Mouse (Mus musculus) midbrain, embryonic 11.5 days (tissue): Measurements from ENCODE around the gene Ehmt2. TPM values are rescaled to one million over a fixed set of nuclear protein-coding genes. Genes with fewer than 3 reads are reported as not detected.

Source experiments
- ATAC-seq: fragments of 200-750 bp; cut with Nextera tagmentation; 2 replicates; pipeline ENCODE4 v1.8.0; 2017; ENCODE audit warnings: moderate TSS enrichment, moderate library complexity; ENCODE audit not compliant: low FRiP score
- DNase-seq: peaks from one replicate; pipeline ENCODE4 v3.0.0; 2015; ENCODE audit warnings: low spot score; ENCODE audit errors: missing footprints
- H3K27ac ChIP-seq: fragments of 300-500 bp; sonication (generic); 2 replicates; pipeline ENCODE4 v1.5.1; 2014; ENCODE audit warnings: low read depth, low read length
- H3K27me3 ChIP-seq: fragments of 300-500 bp; sonication (generic); 2 replicates; pipeline ENCODE4 v1.6.1; 2014; ENCODE audit warnings: mild to moderate bottlenecking, low read length, moderate library complexity, mixed read lengths; ENCODE audit not compliant: control insufficient read depth, insufficient read depth
- H3K36me3 ChIP-seq: fragments of 300-500 bp; sonication (generic); 2 replicates; pipeline ENCODE4 v1.6.1; 2014; ENCODE audit warnings: mild to moderate bottlenecking, low read length, moderate library complexity, mixed read lengths; ENCODE audit not compliant: control insufficient read depth, insufficient read depth
- H3K4me1 ChIP-seq: fragments of 300-500 bp; sonication (generic); 2 replicates; pipeline ENCODE4 v1.6.1; 2014; ENCODE audit warnings: low read length; ENCODE audit not compliant: control insufficient read depth, insufficient read depth
- H3K4me2 ChIP-seq: fragments of 300-500 bp; sonication (generic); 2 replicates; pipeline ENCODE4 v1.6.1; 2014; ENCODE audit warnings: mild to moderate bottlenecking, moderate library complexity
- H3K4me3 ChIP-seq: fragments of 300-500 bp; sonication (generic); 2 replicates; pipeline ENCODE4 v1.5.1; 2014; ENCODE audit warnings: low read depth, low read length
- H3K9ac ChIP-seq: fragments of 300-500 bp; sonication (generic); 2 replicates; pipeline ENCODE4 v1.6.1; 2014; ENCODE audit warnings: low read length
- H3K9me3 ChIP-seq: fragments of 300-500 bp; sonication (generic); 2 replicates; pipeline ENCODE4 v1.6.1; 2016; ENCODE audit warnings: low read length; ENCODE audit not compliant: control insufficient read depth
- WGBS: fragments of 180-500 bp; shearing (Covaris S2); extraction: QIAGEN DNeasy Blood & Tissue Kit; methylation state at CpG from one replicate; pipeline ENCODE4 v1.1.7; 2014; 5-methylcytosine and 5-hydroxymethylcytosine counted together
- polyA plus RNA-seq: library from polyadenylated mRNA; unstranded; fragments of >200 nt; fragmentation: Nextera tagmentation; extraction: Ambion mirVana; gene quantifications from 2 replicates; pipeline ENCODE4 v1.2.1, GENCODE M21; 2014

Gene Ehmt2
- polyA plus RNA-seq, 1 experiment from 2014 or later = 60.5 TPM

DNA sequence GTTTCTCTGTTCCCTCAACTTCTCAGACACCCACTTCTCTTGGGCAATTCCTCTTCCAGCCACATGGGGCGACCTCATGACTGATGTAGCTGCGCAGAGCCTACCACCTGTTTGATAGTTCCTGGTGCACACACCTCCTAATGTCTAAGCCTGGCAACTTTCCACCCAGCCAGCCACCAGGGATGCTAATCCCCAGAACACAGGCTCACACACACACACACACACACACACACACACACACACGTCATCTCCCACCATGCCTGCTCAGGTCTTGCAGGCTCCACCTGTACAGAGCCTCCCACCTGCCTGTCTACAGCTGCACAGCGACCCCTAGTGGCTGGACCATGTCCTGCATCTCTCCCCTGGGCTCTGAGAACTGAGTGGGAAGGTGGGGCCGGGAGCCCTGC lies 13.7 kb downstream of the Ehmt2 start:
- Histone ChIP-seq H3K27ac (no peak overlapping the region), H3K9me3 (no peaks in the 10 kb centered on the region), H3K4me3 (no peak overlapping the region), H3K9ac (no peak overlapping the region), H3K4me2 (no peak overlapping the region), H3K27me3 (no peaks in the 10 kb centered on the region), H3K4me1 (no peaks in the 10 kb centered on the region; the same call in 1 of the 2 replicates), H3K36me3 (peaks cover 40% of the 10 kb centered on the region)
- DNase-seq (peak; percentile 97), ATAC-seq (peak; percentile 47)
- 46% methylated on average over 5 of the region's 5 CpGs for WGBS

DNA sequence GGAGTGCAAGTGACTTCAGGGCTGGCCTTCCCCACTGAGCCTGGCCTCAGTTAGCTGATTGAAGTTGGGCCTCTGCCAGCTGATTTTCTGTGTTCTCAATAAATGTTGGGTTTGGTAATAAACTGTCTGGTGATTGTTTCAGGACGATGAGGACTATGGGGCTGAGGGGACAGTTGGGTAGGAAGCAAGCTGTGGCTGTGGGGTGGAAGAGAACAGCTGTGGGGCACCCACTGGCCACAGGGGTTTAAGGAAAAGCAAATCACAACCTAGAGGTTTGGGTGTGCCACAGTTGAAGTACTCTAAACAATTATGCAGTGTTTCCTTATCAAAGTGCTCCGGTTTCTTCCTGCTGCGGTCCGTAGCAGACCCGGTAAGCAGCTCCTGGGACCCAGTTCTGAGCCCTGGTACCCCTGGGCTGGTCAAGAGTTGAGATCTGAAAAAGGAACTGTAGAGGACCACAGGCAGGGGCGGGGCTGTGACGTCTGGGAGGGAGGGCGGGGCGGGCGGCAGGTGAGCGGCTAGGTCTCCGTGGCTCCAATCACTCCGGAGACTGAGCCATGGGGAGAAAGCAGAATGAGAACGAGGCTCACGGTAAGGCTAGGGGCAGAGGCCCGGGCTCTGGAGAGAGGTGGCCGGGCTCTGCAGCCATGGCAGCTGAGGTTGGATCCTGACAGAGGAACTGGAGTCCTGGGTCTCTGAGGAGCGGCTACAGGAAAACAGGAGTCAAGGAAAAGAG lies 15.8 kb downstream of the Ehmt2 start, which contains the start of gene Slc44a4:
Gene Slc44a4, plus strand, starts transcription at position 537 of the 736 bp plus-strand sequence.
- no peaks in the 10 kb centered on the region for H3K9me3 ChIP-seq
- H3K36me3 ChIP-seq = peaks cover 24% of the 10 kb centered on the region
- H3K27ac ChIP-seq = no peak within 1 kb of the TSS
- no peak for DNase-seq
- H3K4me3 ChIP-seq = no peak within 1 kb of the TSS
- no peak within 1 kb of the TSS for H3K9ac ChIP-seq
- WGBS = 38% methylated on average over 18 of the region's 18 CpGs
- no peaks in the 10 kb centered on the region; the same call in 1 of the 2 replicates for H3K4me1 ChIP-seq
- no peaks in the 10 kb centered on the region for H3K27me3 ChIP-seq
- no peak for ATAC-seq
- no peak within 1 kb of the TSS for H3K4me2 ChIP-seq

DNA sequence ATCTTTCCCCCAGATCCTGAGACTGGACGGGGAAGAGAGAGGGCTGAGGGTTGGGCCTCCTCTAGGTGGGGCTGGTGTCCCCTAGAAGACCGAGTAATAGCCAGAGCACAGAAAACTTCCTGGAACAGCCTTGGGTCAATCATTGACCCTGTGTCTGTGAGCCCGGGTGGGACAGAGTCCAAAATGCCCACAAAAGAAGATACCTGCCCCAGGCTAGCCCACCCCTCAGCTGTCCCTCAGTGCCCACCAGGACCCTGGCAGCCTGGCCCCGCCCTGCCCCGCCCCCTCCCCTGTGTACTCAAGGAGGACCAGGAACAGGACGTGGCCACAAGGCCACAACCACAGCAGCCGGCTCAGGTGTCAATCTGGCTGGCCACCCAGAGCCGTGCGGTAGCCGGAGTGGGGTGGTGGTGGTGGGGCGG lies 17.2 kb downstream of the Ehmt2 start:
- Histone ChIP-seq H3K9ac (no peak overlapping the region), H3K27ac (no peak overlapping the region), H3K4me3 (no peak overlapping the region), H3K36me3 (peaks cover 18% of the 10 kb centered on the region), H3K4me2 (no peak overlapping the region), H3K9me3 (no peaks in the 10 kb centered on the region), H3K4me1 (no peaks in the 10 kb centered on the region; the same call in 1 of the 2 replicates), H3K27me3 (no peaks in the 10 kb centered on the region)
- ATAC-seq = 0 out of 2 replicates have a peak, but pooled peaks have one; percentile 53
- no peak for DNase-seq
- WGBS = 26% methylated on average over 11 of the region's 11 CpGs

DNA sequence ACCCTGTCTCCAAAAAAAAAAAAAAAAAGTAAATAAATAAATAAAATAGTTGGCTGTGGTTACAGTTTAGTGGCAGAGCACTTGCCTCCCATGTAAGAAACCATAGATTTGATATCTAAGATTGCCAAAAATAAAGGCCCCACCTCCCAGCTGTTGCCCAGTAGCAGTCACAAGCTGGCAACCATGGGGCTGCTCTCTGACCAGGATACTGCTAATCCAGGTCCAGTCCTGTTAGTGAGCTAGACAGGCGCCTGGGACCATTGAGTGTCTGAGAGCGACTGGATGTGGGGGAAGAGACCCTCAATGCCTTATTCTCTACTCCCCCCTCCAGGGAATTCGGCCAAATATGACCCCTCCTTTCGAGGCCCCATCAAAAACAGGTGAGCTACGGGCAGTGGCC lies 18.0 kb downstream of the Ehmt2 start:
- Histone ChIP-seq H3K4me2 (no peak overlapping the region), H3K27me3 (no peaks in the 10 kb centered on the region), H3K4me3 (no peak overlapping the region), H3K9me3 (no peaks in the 10 kb centered on the region), H3K9ac (no peak overlapping the region), H3K36me3 (peaks cover 11% of the 10 kb centered on the region), H3K27ac (no peak overlapping the region), H3K4me1 (no peaks in the 10 kb centered on the region; the same call in 1 of the 2 replicates)
- 81% methylated on average over 5 of the region's 5 CpGs for WGBS
- DNase-seq (peak; percentile 17), ATAC-seq (no peak)

DNA sequence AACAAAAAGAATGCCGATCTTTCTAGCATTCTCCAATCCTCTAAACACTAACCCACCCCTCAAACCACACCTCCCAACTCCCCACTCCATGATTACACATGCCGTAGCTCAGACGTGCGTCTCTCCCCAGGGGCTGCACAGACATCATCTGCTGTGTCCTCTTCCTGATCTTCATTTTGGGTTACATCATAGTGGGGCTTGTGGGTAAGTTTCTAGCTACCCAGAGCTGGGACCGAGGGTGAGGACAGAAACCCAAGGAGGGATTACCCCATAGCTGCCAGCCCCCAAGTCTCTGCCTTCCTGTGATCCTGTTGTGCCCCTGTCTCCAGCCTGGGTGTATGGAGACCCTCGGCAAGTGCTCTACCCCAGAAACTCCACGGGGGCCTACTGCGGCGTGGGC lies 18.9 kb downstream of the Ehmt2 start:
- ATAC-seq (no peak), DNase-seq (peak; percentile 23)
- WGBS = 81% methylated on average over 9 of the region's 9 CpGs
- peaks cover 11% of the 10 kb centered on the region for H3K36me3 ChIP-seq
- H3K4me2 ChIP-seq = no peak overlapping the region
- H3K4me3 ChIP-seq = no peak overlapping the region
- no peak overlapping the region for H3K27ac ChIP-seq
- no peaks in the 10 kb centered on the region; the same call in 1 of the 2 replicates for H3K4me1 ChIP-seq
- H3K27me3 ChIP-seq = no peaks in the 10 kb centered on the region
- H3K9ac ChIP-seq = no peak overlapping the region
- no peaks in the 10 kb centered on the region for H3K9me3 ChIP-seq

DNA sequence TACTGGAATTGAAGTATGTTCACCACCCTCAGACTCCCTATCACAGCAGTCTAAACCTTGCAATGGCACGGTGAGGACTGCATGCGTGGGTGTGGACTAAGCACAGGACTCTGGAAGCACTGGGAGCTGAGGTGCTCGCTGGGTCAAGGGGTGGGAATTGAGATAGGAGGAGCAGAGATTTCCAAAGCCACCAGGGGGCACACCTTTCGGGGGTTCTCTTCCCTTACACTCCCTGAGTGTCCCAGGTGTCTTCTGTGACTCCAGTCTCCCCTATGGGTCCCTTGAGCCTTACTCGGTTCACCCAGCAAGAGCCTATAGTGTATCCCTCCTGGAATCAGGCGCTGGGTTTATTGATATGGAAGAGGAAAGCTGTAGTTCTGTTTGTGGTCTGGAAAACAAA lies 24.7 kb downstream of the Ehmt2 start:
- Histone ChIP-seq H3K4me1 (no peaks in the 10 kb centered on the region), H3K27me3 (no peaks in the 10 kb centered on the region), H3K27ac (no peak overlapping the region), H3K4me2 (no peak overlapping the region), H3K9ac (no peak overlapping the region), H3K9me3 (no peaks in the 10 kb centered on the region), H3K4me3 (no peak overlapping the region), H3K36me3 (no peaks in the 10 kb centered on the region)
- no peak for ATAC-seq
- DNase-seq = peak; percentile 65
- WGBS = 55% methylated on average over 6 of the region's 6 CpGs

DNA sequence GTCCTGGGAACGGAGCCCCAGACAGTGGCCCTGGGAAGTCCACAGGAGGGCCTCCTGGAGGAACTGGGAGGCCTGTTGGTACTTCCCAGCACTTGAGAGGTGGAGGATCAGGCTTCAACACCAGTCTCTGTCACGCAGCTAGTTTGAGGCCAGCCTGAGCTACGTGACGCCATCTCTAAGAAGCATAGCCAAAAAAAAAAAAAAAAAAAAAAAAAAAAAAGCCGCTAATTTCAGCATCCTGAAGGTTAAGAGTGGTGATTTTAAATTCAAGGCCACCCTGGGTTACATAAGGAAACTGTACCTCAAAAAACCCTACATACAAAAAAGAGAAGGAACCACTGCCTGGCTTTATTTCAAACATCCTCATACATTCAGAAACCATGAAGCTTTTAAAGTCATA lies 26.0 kb downstream of the Ehmt2 start:
- Histone ChIP-seq H3K27ac (no peak overlapping the region), H3K9ac (no peak overlapping the region), H3K36me3 (no peaks in the 10 kb centered on the region), H3K4me1 (no peaks in the 10 kb centered on the region), H3K4me3 (no peak overlapping the region), H3K27me3 (no peaks in the 10 kb centered on the region), H3K4me2 (no peak overlapping the region), H3K9me3 (no peaks in the 10 kb centered on the region)
- ATAC-seq (no peak), DNase-seq (peak; percentile 45)
- 76% methylated on average over 5 of the region's 5 CpGs for WGBS

DNA sequence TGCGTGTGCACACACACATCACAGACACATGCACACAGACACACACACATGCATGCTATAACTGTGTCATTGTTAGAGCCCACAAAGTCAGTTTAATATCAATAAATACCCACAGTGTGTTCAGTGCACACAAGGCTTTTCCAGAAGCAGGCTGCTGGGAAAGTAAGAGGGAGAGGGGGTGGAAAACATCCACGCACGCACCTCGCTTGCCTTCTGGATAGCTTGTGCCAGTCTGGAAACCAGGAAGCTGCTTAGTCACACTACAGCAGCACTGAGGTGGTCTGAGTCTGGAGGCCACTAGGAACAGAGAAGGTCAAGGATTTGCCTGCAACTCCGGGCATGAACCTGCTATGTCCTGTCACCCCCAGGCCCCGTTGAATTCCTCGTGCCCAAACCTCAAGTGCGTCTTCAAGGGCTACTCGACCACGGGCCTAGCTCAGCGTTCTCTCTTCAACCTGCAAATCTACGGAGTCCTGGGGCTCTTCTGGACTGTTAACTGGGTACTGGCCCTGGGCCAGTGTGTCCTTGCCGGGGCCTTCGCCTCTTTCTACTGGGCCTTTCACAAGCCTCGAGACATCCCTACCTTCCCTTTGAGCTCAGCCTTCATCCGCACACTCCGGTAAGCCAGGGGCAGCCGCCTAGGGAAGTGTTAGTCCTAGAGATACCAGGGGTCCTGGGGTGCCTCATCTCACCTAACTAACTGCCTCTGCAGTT lies 29.2 kb downstream of the Ehmt2 start:
- Histone ChIP-seq H3K4me1 (peaks cover 4% of the 10 kb centered on the region), H3K27ac (no peak overlapping the region), H3K4me3 (no peak overlapping the region), H3K4me2 (no peak overlapping the region), H3K27me3 (no peaks in the 10 kb centered on the region), H3K36me3 (no peaks in the 10 kb centered on the region), H3K9me3 (no peaks in the 10 kb centered on the region), H3K9ac (no peak overlapping the region)
- ATAC-seq (no peak), DNase-seq (peak; percentile 17)
- WGBS = 87% methylated on average over 18 of the region's 18 CpGs

DNA sequence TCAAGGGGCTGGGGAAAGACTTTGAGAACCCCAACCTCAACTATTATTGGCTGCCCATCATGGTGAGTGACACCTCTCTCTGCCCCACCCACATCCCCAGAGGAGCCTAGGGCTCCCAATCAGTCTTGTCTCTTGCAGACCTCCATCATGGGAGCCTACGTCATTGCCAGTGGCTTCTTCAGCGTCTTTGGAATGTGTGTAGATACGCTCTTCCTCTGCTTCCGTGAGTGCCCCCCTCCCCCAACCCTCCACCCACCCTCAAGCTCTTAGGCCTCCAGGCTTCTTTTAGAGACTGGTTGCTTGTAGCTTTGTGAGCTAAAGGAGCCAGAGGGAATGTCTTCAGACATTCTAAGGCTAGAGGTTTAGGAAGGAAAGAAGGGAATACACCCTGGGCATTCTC lies 30.6 kb downstream of the Ehmt2 start:
- DNase-seq = peak; percentile 77
- H3K27ac ChIP-seq = no peak overlapping the region
- 75% methylated on average over 4 of the region's 4 CpGs for WGBS
- H3K4me3 ChIP-seq = no peak overlapping the region
- no peaks in the 10 kb centered on the region for H3K27me3 ChIP-seq
- no peak overlapping the region for H3K4me2 ChIP-seq
- no peaks in the 10 kb centered on the region for H3K36me3 ChIP-seq
- H3K9ac ChIP-seq = no peak overlapping the region
- H3K4me1 ChIP-seq = peaks cover 4% of the 10 kb centered on the region
- ATAC-seq = no peak
- H3K9me3 ChIP-seq = no peaks in the 10 kb centered on the region
